Mouse (Mus musculus): ENCODE results near the gene Gpatch2l. TPM values are rescaled to one million over a fixed set of nuclear protein-coding genes. Genes with fewer than 3 reads are reported as not detected.

Gpatch2l gene
- polyA plus RNA-seq, 1 experiment from 2014 or later: 11.5 TPM

Other genes starting within 250 kb of the Gpatch2l start
- 22.8 and 23.4 TPM in 2 replicates for gene Tgfb3, start 162.8 kb upstream of the Gpatch2l start, polyA plus RNA-seq (2015; fragmentation: Nextera tagmentation; extraction: Ambion mirVana)
- 69.2 and 73.7 TPM in 2 replicates for gene Ift43, start 159.3 kb upstream of the Gpatch2l start, polyA plus RNA-seq (2015; fragmentation: Nextera tagmentation; extraction: Ambion mirVana)
- gene Esrrb, start 119.3 kb downstream of the Gpatch2l start, polyA plus RNA-seq (2015; fragmentation: Nextera tagmentation; extraction: Ambion mirVana): 0.27 and 0.39 TPM in 2 replicates